Mouse (Mus musculus) MEL (cell line): ENCODE results near the gene Gm11541. TPM values are rescaled to one million over a fixed set of nuclear protein-coding genes. Genes with fewer than 3 reads are reported as not detected.

Experiments
- DNase-seq: peaks from one replicate; pipeline ENCODE4 v3.0.0; 2011; ENCODE audit warnings: low read depth, low spot score
- H3K27ac ChIP-seq: 2 replicates; pipeline ENCODE4 v1.5.1; 2012; ENCODE audit warnings: low read depth, mild to moderate bottlenecking, control low read depth, low read length, moderate library complexity; ENCODE audit not compliant: control insufficient read depth
- H3K27me3 ChIP-seq, 2 experiments: fragments of 150-350 bp in 1 of 2; sonication (generic) in 1 of 2; 2 replicates each; pipeline ENCODE4 v1.6.1; 2012; ENCODE audit warnings: low read length in 2 of 2, mild to moderate bottlenecking in 2 of 2, improper control_type of control experiment in 1 of 2, moderate library complexity in 1 of 2; ENCODE audit not compliant: insufficient read depth in 2 of 2, control insufficient read depth in 1 of 2
- H3K36me3 ChIP-seq, 2 experiments: 2 replicates each; pipeline ENCODE4 v1.6.1; 2012 to 2014; ENCODE audit warnings: low read length in 2 of 2, improper control_type of control experiment in 1 of 2, inconsistent platforms in 1 of 2, mild to moderate bottlenecking in 1 of 2; ENCODE audit not compliant: insufficient read depth in 2 of 2, control insufficient read depth in 1 of 2
- H3K4me1 ChIP-seq, 2 experiments: fragments of 150-350 bp in 1 of 2; sonication (generic) in 1 of 2; 2 replicates each; pipeline ENCODE4 v1.6.1; 2012; ENCODE audit warnings: low read length in 2 of 2, improper control_type of control experiment in 1 of 2, mild to moderate bottlenecking in 1 of 2; ENCODE audit not compliant: insufficient read depth in 2 of 2, control insufficient read depth in 1 of 2
- H3K4me3 ChIP-seq, 2 experiments: fragments of 150-350 bp in 1 of 2; sonication (generic) in 1 of 2; 2 replicates each; pipeline ENCODE4 v1.5.1; 2012; ENCODE audit warnings: low read depth in 2 of 2, low read length in 2 of 2, mild to moderate bottlenecking in 2 of 2, moderate library complexity in 2 of 2, control low read depth in 1 of 2, improper control_type of control experiment in 1 of 2; ENCODE audit not compliant: control insufficient read depth in 1 of 2, insufficient read depth in 1 of 2
- H3K79me2 ChIP-seq: 2 replicates; pipeline ENCODE4 v1.6.1; 2012; ENCODE audit warnings: mild to moderate bottlenecking, low read length, moderate library complexity; ENCODE audit not compliant: control insufficient read depth, poor library complexity, insufficient read depth
- H3K9ac ChIP-seq: 2 replicates; pipeline ENCODE4 v1.6.1; 2012; ENCODE audit warnings: low read depth, mild to moderate bottlenecking, control low read depth, low read length, moderate library complexity; ENCODE audit not compliant: control insufficient read depth, poor library complexity, severe bottlenecking
- H3K9me3 ChIP-seq: fragments of 150-350 bp; sonication (generic); replicated peaks from 2 replicates; pipeline ENCODE4 v1.6.1; 2012; ENCODE audit warnings: mild to moderate bottlenecking, low read length, improper control_type of control experiment, moderate library complexity; ENCODE audit not compliant: insufficient read depth
- E2F4 ChIP-seq: IDR thresholded peaks from 2 replicates; pipeline ENCODE4 v1.6.1; 2011; ENCODE audit warnings: low read depth, low read length, improper control_type of control experiment, borderline replicate concordance
- EP300 ChIP-seq, 2 experiments: IDR thresholded peaks; 2 replicates each; pipeline ENCODE4 v1.6.1; 2011; ENCODE audit warnings: improper control_type of control experiment in 2 of 2, low read length in 2 of 2, low read depth in 1 of 2, mild to moderate bottlenecking in 1 of 2
- ETS1 ChIP-seq: IDR thresholded peaks from 2 replicates; pipeline ENCODE4 v1.6.1; 2012; ENCODE audit warnings: low read depth, mild to moderate bottlenecking, inconsistent platforms, low read length, improper control_type of control experiment, moderate library complexity
- GATA1 ChIP-seq: IDR thresholded peaks from 2 replicates; pipeline ENCODE4 v1.6.1; 2011; ENCODE audit warnings: low read depth, low read length, improper control_type of control experiment
- JUND ChIP-seq: IDR thresholded peaks from 2 replicates; pipeline ENCODE4 v1.6.1; 2011; ENCODE audit warnings: low read depth, mild to moderate bottlenecking, improper control_type of control experiment, low read length
- MAFK ChIP-seq: IDR thresholded peaks from 2 replicates; pipeline ENCODE4 v1.6.1; 2011; ENCODE audit warnings: low read depth, mild to moderate bottlenecking, low read length, improper control_type of control experiment, borderline replicate concordance
- MAZ ChIP-seq: IDR thresholded peaks from 2 replicates; pipeline ENCODE4 v1.6.1; 2012; ENCODE audit warnings: low read depth, mild to moderate bottlenecking, inconsistent platforms, low read length, improper control_type of control experiment
- MEF2A ChIP-seq: IDR thresholded peaks from 2 replicates; pipeline ENCODE4 v1.6.1; 2014; ENCODE audit warnings: low read depth, mild to moderate bottlenecking, inconsistent platforms, low read length, improper control_type of control experiment; ENCODE audit not compliant: poor library complexity, insufficient replicate concordance, severe bottlenecking; ENCODE audit errors: extremely low read depth
- MXI1 ChIP-seq: IDR thresholded peaks from 2 replicates; pipeline ENCODE4 v1.6.1; 2011; ENCODE audit warnings: mild to moderate bottlenecking, low read depth, low read length, improper control_type of control experiment
- POLR2AphosphoS5 ChIP-seq: IDR thresholded peaks from 2 replicates; pipeline ENCODE4 v1.6.1; 2012; ENCODE audit warnings: low read depth, borderline replicate concordance, mild to moderate bottlenecking, inconsistent platforms, low read length, moderate library complexity, mixed read lengths
- SMC3 ChIP-seq: IDR thresholded peaks from 2 replicates; pipeline ENCODE4 v1.6.1; 2011; ENCODE audit warnings: low read depth, low read length, improper control_type of control experiment
- TBP ChIP-seq: IDR thresholded peaks from 2 replicates; pipeline ENCODE4 v1.8.0; 2011; ENCODE audit warnings: low read depth, low read length, improper control_type of control experiment
- USF1 ChIP-seq: IDR thresholded peaks from 2 replicates; pipeline ENCODE4 v1.6.1; 2014; ENCODE audit warnings: low read depth, mild to moderate bottlenecking, inconsistent platforms, low read length, improper control_type of control experiment, moderate library complexity
- USF2 ChIP-seq, 2 experiments: IDR thresholded peaks; 2 replicates each; pipeline ENCODE4 v1.6.1; 2011 to 2012; ENCODE audit warnings: improper control_type of control experiment in 2 of 2, low read length in 2 of 2, borderline replicate concordance in 1 of 2, inconsistent platforms in 1 of 2, low read depth in 1 of 2, mild to moderate bottlenecking in 1 of 2; ENCODE audit not compliant: insufficient read depth in 1 of 2
- ZMIZ1 ChIP-seq: IDR thresholded peaks from 2 replicates; pipeline ENCODE4 v1.6.1; 2012; ENCODE audit warnings: low read depth, mild to moderate bottlenecking, inconsistent platforms, low read length, improper control_type of control experiment, moderate library complexity
- ZNF384 ChIP-seq: IDR thresholded peaks from 2 replicates; pipeline ENCODE4 v1.6.1; 2012; ENCODE audit warnings: low read depth, mild to moderate bottlenecking, inconsistent platforms, low read length, improper control_type of control experiment
- polyA plus RNA-seq, 2 experiments: library from polyadenylated mRNA; stranded (reverse) in 1 of 2; unstranded in 1 of 2; fragments of >175 nt in 1 of 2; fragments of >200 nt in 1 of 2; gene quantifications; 2 replicates each; pipeline versions ENCODE4 v1.2.1 to v1.2.4; 2012; ENCODE audit warnings: low replicate concordance in 2 of 2, low read depth in 1 of 2; ENCODE audit not compliant: insufficient read length in 2 of 2, insufficient read depth in 1 of 2, missing spikeins in 1 of 2
- total RNA-seq: library from RNA; depleted of rRNA; stranded (reverse); fragments of 300-350 nt; gene quantifications from 2 replicates; pipeline ENCODE4 v1.2.3, GENCODE M21; 2012

The Gm11541 gene
- total and polyA plus RNA-seq, 3 experiments: not detected

DNA sequence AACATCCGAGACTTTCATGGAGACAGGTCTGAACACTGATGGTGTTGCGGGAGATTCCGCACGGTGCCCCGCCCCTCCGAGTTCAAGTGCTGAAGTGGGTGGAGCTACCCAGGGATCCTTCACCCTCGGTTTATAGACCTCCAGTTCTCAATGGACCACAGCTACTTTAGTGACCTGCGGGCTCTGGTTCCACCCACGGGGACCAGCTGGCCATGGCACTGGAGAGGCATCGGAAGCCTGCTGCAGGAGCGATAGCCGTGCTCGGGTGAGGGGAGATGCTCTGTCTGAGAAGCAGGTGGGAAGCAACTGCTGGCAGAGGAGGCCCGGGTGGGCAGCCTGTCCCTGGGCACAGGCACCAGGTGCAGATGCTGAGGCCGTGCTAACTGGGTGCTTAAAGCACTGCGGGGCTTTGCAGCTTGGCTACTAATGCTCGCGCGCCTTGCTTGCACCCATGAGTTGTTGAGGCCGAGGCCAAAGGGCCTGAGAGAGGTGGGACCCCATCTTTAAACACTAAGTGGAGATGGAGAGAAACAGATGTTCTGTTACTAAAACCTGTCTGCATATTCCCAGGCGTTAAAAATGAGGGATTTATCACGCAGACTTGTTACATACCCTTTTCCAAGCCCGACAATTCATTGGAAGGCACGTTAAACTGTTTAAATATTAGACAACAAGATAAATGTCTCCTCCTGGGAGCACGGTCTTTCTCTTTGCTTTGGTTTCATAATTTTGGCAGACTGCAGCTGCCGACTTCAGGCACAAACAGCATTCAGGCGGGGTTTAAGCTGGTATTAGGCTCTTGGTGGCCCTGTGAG lies 2.7 kb downstream of the Gm11541 start (continued):
- no peak for TF ChIP-seq USF2 (IDR thresholded peaks at IDR 0.05; ENCODE audit: borderline replicate concordance in 1 of 2, insufficient read depth in 1 of 2, low read depth in 1 of 2, low read length in 2 of 2)
- TF ChIP-seq GATA1: no peak
- TF ChIP-seq, all 39 proteins: peak for 0

- Histone ChIP-seq H3K27me3 (peaks cover 37 to 39% of the 10 kb centered on the region in 2 experiments), H3K79me2 (no peaks in the 10 kb centered on the region), H3K9me3 (no peaks in the 10 kb centered on the region), H3K36me3 (no peaks in the 10 kb centered on the region), H3K9ac (no peak overlapping the region), H3K27ac (no peak overlapping the region), H3K4me1 (no peaks in the 10 kb centered on the region), H3K4me3 (no peak overlapping the region)
- no peak for TF ChIP-seq MXI1
- no peak for TF ChIP-seq POLR2AphosphoS5
- no peak for TF ChIP-seq ZNF384
- no peak for TF ChIP-seq USF1
- TF ChIP-seq MAZ: no peak
- no peak for TF ChIP-seq SMC3
- no peak for TF ChIP-seq EP300 (IDR thresholded peaks at IDR 0.05; ENCODE audit: low read depth in 1 of 2, low read length in 2 of 2)
- no peak for TF ChIP-seq MAFK
- no peak for TF ChIP-seq TBP
- no peak for TF ChIP-seq ETS1
- no peak for TF ChIP-seq MEF2A
- no peak for TF ChIP-seq JUND
- no peak for TF ChIP-seq GATA1
- TF ChIP-seq ZMIZ1: no peak
- TF ChIP-seq USF2 (IDR thresholded peaks at IDR 0.05; ENCODE audit: borderline replicate concordance in 1 of 2, insufficient read depth in 1 of 2, low read depth in 1 of 2, low read length in 2 of 2): no peak
- no peak for TF ChIP-seq E2F4
- DNase-seq: no peak
These were observed 4.9 kb downstream of the Gm11541 start for GRCm38 (mm10) chr11:94699399-94699798.
